In the genomic region with DNA sequence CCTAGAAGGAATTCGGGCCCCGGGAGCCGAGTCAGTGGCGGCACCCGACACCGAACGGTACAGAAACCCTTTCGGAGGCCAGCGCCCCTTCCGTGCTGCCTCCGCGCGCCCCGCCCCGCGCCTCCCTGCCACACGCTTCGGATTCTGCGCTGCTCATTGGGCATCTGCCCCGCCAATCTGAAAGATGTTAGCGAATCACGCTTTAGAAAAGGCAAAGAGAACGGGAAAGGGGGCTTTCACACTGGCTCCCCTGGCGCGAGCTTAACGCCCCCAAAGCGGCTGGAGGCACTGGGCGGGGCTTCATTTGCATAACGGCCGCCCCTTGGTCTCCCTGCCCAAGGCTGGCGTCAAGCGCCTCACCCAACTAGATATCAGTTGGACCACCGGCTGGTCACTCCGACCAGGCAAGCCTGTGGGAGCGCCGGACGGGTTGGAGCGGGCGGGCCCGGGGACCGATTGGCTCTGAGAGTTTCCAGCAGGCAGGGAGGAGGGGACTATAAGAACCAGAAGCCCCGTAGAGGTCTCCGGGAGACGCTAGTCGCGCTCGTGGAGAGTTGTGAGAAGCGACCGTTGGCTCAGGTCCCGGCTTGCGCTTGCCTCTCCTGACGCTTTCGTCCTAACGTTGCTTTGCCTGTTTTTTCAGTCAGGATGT, we compare ENCODE assay signal across 8 mouse cellular contexts. TPM values are rescaled to one million over a fixed set of nuclear protein-coding genes. Genes with fewer than 3 reads are reported as not detected.
DNase-seq lines count a peak whose midpoint lies in the region; ATAC-seq and TF ChIP-seq lines count a peak whose summit lies in the region.

Hspa2 (plus strand) TSS at position 291 of the 652 bp plus-strand sequence.

- DNase-seq in MN1 (ENCODE audit: low spot score) = peak; percentile 100
- DNase-seq in cerebellum, adult 9-10 months = peak; percentile 99
- DNase-seq in hindbrain, embryonic 10.5 days (ENCODE audit: low spot score) = peak; percentile 99
- DNase-seq in layer of hippocampus, adult 9-11 months = peak; percentile 100
- DNase-seq in lung, postnatal 0 days (ENCODE audit: low spot score) = peak; percentile 100
- DNase-seq in ovary, postnatal 14 days (ENCODE audit: low spot score) = peak; percentile 99
- DNase-seq in thymus, postnatal 14 days = peak; percentile 99

- TF ChIP-seq EP300 in lung, postnatal 0 days (IDR thresholded peaks at IDR 0.05) = no peak

- peaks cover 31% of the 10 kb centered on the region for H3K4me1 ChIP-seq in hindbrain, embryonic 10.5 days (replicated peaks)
- peaks cover 12% of the 10 kb centered on the region; the same call in 1 of the 2 replicates for H3K4me1 ChIP-seq in lung, postnatal 0 days (ENCODE audit: insufficient read depth, low read depth, low read length)

- H3K9ac ChIP-seq in lung, postnatal 0 days (replicated peaks; ENCODE audit: low read depth) = peak within 1 kb of the TSS; percentile 55

- H3K9me3 ChIP-seq in hindbrain, embryonic 10.5 days = no peaks in the 10 kb centered on the region
- H3K9me3 ChIP-seq in lung, postnatal 0 days (ENCODE audit: low read length) = no peaks in the 10 kb centered on the region

- ATAC-seq in frontal cortex, adult (ENCODE audit: low TSS enrichment) = peak; percentile 92
- ATAC-seq in lung, postnatal 0 days = peak; percentile 98

- no peaks in the 10 kb centered on the region for H3K36me3 ChIP-seq in hindbrain, embryonic 10.5 days
- no peaks in the 10 kb centered on the region for H3K36me3 ChIP-seq in lung, postnatal 0 days (ENCODE audit: insufficient read depth, low read length)

- H3K4me3 ChIP-seq in hindbrain, embryonic 10.5 days = peak within 1 kb of the TSS; percentile 65
- H3K4me3 ChIP-seq in lung, postnatal 0 days (ENCODE audit: low read depth, low read length) = peak within 1 kb of the TSS; percentile 62

- WGBS in hindbrain, embryonic 10.5 days = under 1% methylated on average over 54 of the region's 54 CpGs
- 1% methylated on average over 48 of the region's 54 CpGs for WGBS in lung, postnatal 0 days

- no peak for TF ChIP-seq CTCF in lung, postnatal 0 days (IDR thresholded peaks at IDR 0.05)

- H3K27me3 ChIP-seq in hindbrain, embryonic 10.5 days (ENCODE audit: insufficient read depth, poor library complexity, severe bottlenecking) = peaks cover 68% of the 10 kb centered on the region
- H3K27me3 ChIP-seq in lung, postnatal 0 days (replicated peaks; ENCODE audit: insufficient read depth, low read length) = peaks cover 17% of the 10 kb centered on the region; the same call in 1 of the 2 replicates

- peak within 1 kb of the TSS; percentile 91 for H3K27ac ChIP-seq in hindbrain, embryonic 10.5 days
- peak within 1 kb of the TSS; percentile 90 for H3K27ac ChIP-seq in lung, postnatal 0 days (ENCODE audit: low read length)

- H3K4me2 ChIP-seq in lung, postnatal 0 days (replicated peaks; ENCODE audit: low read depth, low read length) = peak within 1 kb of the TSS; percentile 79

RNA-seq across cellular contexts. Expression of gene Hspa2, which starts in this region (rescaled TPM):
- polyA plus RNA-seq in hindbrain, embryonic 10.5 days (2016; fragmentation: Nextera tagmentation; extraction: Ambion mirVana) = 9.5 and 9.8 TPM in 2 replicates
- 25.0 and 30.2 TPM in 2 replicates for polyA plus RNA-seq in lung, postnatal 0 days (2015; fragmentation: Nextera tagmentation; extraction: Ambion mirVana)

Comparison
In these comparisons a context has a peak if more than half of its experiments do, and no peak if none do; other contexts are left out.
1. Peak in every context shown above with its lines: DNase-seq, ATAC-seq, H3K4me3 ChIP-seq and H3K27ac ChIP-seq.